Mouse (Mus musculus) megakaryocyte, embryonic 14.5 days (primary cell): ENCODE measurements around the gene Msrb3. TPM values are rescaled to one million over a fixed set of nuclear protein-coding genes. Genes with fewer than 3 reads are reported as not detected.

Experiments used
- H3K27me3 ChIP-seq: replicated peaks from 2 replicates; pipeline ENCODE3; 2012; ENCODE audit warnings: inconsistent platforms
- H3K36me3 ChIP-seq: replicated peaks from 2 replicates; pipeline ENCODE3; 2012; ENCODE audit warnings: low read length, inconsistent platforms, mixed read lengths
- H3K4me1 ChIP-seq: 2 replicates; pipeline ENCODE4 v1.6.1; 2012; ENCODE audit warnings: inconsistent platforms
- H3K4me3 ChIP-seq: replicated peaks from 2 replicates; pipeline ENCODE3; 2012; ENCODE audit warnings: moderate library complexity, mild to moderate bottlenecking, inconsistent platforms
- H3K9me3 ChIP-seq: 2 replicates; pipeline ENCODE4 v1.6.1; 2012; ENCODE audit warnings: inconsistent platforms
- FLI1 ChIP-seq: IDR thresholded peaks from 2 replicates; pipeline ENCODE4 v1.6.1; 2012; ENCODE audit warnings: low read length, inconsistent platforms, mixed read lengths
- GATA1 ChIP-seq: IDR thresholded peaks from 3 replicates; pipeline ENCODE4 v1.6.1; 2012; ENCODE audit warnings: mixed read lengths, low read length, inconsistent platforms, borderline replicate concordance
- polyA plus RNA-seq: library from polyadenylated mRNA; stranded (reverse); fragments of >175 nt; gene quantifications from 2 replicates; pipeline ENCODE4 v1.2.3, GENCODE M21; 2012; ENCODE audit warnings: low replicate concordance; ENCODE audit not compliant: insufficient read depth

The Msrb3 gene
- polyA plus RNA-seq, 1 experiment, result 0.03 TPM

DNA sequence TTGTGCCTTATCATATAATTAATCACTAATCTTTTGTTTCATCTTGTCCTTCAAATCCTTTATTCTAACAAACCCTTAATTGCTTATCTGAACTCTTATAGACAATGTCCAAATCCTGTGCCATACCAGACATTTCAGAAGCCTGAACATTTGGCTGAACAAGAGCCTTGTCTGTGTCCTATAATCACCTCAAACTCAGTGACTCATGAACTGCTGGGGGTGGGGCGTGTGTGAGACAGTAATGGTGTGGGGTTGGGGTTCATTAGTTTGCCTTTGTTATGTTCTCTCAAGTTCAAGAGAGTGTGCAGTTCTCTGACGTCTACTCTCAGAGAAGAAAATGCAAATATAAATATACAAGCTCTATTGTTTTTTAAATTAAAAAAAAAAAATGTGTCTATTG, 22.6 kb upstream of the Msrb3 start:
- Histone ChIP-seq H3K27me3 (no peaks in the 10 kb centered on the region), H3K9me3 (no peaks in the 10 kb centered on the region), H3K4me3 (no peak overlapping the region), H3K36me3 (peaks cover 47% of the 10 kb centered on the region), H3K4me1 (no peaks in the 10 kb centered on the region)
- no peak for TF ChIP-seq FLI1
- TF ChIP-seq GATA1, result no peak

DNA sequence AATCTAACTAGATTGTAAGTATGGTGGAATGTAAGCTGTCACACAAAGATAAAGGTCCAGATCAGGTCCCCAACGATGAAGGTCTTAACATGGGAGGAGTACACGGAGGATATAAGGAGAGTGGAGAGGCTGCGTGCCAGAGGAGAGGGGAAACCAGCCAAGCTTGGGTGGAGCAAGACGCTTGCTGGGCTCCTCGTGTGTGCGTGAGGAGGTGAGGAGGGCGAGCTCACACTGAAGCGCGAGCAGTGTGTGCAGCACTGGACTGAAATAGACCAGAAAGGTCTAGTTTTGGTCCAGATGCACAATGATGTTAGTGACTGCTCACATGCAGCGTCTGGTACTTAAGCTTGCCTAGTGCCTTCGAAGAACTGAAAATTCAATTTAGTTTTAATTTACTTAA, 21.7 kb upstream of the Msrb3 start:
- no peak for TF ChIP-seq GATA1
- TF ChIP-seq FLI1, result no peak
- Histone ChIP-seq H3K36me3 (peaks cover 42% of the 10 kb centered on the region), H3K9me3 (no peaks in the 10 kb centered on the region), H3K4me3 (no peak overlapping the region), H3K4me1 (no peaks in the 10 kb centered on the region), H3K27me3 (no peaks in the 10 kb centered on the region)

DNA sequence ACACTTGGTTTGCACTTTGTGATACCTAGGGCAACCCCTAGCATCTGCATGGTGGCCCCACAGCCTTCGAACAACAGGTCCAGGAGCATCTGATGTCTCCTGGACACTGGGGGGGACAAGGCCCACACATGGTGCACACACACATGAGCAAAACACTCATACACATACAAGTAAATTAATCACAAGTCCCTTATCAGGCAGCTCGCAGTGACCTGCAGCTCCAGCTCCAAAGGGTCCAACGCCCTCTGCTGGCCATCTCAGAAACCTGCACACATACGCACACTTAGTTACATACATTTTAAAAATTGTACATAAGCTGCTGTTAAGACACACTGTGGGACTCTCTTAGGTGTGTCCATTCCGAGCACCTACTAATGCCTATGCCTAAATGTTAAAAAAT, 17.3 kb upstream of the Msrb3 start:
- Histone ChIP-seq H3K9me3 (peaks cover 3% of the 10 kb centered on the region; the same call in 1 of the 2 replicates), H3K4me3 (no peak overlapping the region), H3K36me3 (peaks cover 17% of the 10 kb centered on the region), H3K4me1 (no peaks in the 10 kb centered on the region; the same call in 1 of the 2 replicates), H3K27me3 (no peaks in the 10 kb centered on the region)
- no peak for TF ChIP-seq GATA1
- TF ChIP-seq FLI1, result no peak

DNA sequence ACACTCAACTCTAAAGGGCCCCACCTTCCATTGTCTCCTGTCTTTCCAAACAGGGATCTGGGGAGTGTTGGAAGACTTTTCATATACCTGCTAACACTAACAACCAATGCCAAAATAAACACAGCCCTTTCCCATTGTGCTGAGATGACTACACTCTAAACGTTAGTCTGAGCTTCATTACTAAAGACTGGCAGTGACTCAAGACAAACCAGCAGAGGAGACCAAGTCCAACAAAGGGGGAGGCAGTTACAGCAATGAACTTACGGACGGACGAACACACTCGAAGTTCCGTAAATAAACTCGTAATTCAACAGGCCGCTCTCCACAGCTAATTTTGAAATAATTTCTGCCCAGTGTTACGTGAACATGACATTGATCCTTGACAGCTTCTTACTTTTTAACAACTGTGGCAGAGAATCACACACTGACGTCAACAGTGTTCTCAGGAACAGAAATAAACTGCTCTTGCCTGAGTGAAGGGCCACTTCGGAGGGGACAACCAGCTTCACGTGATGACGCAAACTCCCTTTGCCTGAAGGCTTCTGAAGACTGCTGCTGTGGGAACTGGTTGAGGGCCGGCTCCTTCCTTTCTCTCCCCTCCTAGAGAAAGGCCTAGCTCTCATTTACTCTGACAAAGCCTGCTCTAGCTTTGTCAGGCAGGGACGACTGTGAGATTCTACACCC, 16.2 kb upstream of the Msrb3 start:
- Histone ChIP-seq H3K4me1 (no peaks in the 10 kb centered on the region; the same call in 1 of the 2 replicates), H3K36me3 (peaks cover 11% of the 10 kb centered on the region), H3K4me3 (no peak overlapping the region), H3K9me3 (peaks cover 3% of the 10 kb centered on the region; the same call in 1 of the 2 replicates), H3K27me3 (no peaks in the 10 kb centered on the region)
- TF ChIP-seq GATA1, result no peak
- no peak for TF ChIP-seq FLI1

DNA sequence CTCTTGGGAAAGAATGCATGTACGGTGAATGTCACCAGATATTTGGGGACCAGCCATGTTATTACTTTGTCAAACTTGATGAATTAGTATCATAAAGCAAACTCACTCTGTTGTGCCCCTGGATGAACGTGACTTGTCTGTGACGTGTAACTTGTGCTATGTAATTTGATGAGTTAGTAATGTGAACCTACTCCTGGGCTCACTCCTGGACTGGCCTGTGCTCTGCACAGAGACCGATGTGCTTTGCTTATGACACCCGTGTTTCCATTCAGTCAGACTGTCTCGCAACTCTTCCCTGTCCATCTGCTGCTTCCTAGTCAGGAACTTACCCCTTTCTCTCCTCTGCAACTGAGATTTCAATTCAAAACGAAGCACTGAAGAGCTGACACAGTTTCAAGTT, 15.4 kb upstream of the Msrb3 start:
- Histone ChIP-seq H3K4me1 (no peaks in the 10 kb centered on the region; the same call in 1 of the 2 replicates), H3K36me3 (peaks cover 9% of the 10 kb centered on the region), H3K27me3 (no peaks in the 10 kb centered on the region), H3K9me3 (peaks cover 3% of the 10 kb centered on the region; the same call in 1 of the 2 replicates), H3K4me3 (no peak overlapping the region)
- TF ChIP-seq GATA1 (no peak), FLI1 (no peak)

DNA sequence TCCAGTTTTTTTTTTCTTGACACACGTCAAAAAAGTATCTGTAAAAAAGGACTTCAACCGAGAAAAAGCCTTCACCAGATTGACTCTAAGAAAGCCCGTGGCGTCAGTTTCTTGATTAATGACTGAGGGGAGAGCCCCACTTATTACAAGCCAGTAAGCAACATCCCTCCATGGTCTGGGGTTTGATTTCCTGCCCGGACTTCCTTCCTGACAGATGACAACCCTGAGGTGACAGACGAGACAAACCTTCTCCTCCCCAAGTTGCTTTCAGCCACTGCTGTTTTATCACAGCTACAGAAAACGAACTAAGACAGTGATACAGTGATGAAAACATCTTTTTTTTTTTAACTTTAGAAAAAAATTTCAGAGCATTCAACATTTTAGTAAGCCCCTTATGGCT, 14.9 kb upstream of the Msrb3 start:
- no peaks in the 10 kb centered on the region for H3K27me3 ChIP-seq
- TF ChIP-seq FLI1 (no peak), GATA1 (no peak)
- peaks cover 3% of the 10 kb centered on the region; the same call in 1 of the 2 replicates for H3K9me3 ChIP-seq
- no peak overlapping the region for H3K4me3 ChIP-seq
- no peaks in the 10 kb centered on the region; the same call in 1 of the 2 replicates for H3K4me1 ChIP-seq
- H3K36me3 ChIP-seq, result peaks cover 9% of the 10 kb centered on the region

DNA sequence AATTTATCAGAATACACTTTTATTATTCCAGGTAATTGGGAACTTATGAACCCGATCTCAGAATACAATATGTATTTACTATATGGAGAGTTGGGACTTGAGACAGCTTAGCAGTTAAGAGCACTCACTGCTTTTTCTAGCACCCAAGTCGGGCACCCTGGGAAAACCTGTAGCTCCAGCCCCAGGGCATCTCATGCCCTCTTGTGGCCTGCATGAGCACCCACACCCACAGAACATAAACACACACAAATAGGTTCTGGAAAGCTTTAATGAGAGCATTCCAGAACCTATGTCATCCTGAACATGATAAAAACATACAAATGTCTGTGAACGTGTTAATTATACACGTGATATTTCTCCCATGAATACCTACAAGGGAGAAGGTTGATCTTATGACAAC, 13.1 kb upstream of the Msrb3 start:
- no peak overlapping the region for H3K4me3 ChIP-seq
- H3K27me3 ChIP-seq, result no peaks in the 10 kb centered on the region
- no peak for TF ChIP-seq FLI1
- no peak for TF ChIP-seq GATA1
- H3K4me1 ChIP-seq, result no peaks in the 10 kb centered on the region; the same call in 1 of the 2 replicates
- H3K36me3 ChIP-seq, result peaks cover 9% of the 10 kb centered on the region
- H3K9me3 ChIP-seq, result peaks cover 3% of the 10 kb centered on the region; the same call in 1 of the 2 replicates

DNA sequence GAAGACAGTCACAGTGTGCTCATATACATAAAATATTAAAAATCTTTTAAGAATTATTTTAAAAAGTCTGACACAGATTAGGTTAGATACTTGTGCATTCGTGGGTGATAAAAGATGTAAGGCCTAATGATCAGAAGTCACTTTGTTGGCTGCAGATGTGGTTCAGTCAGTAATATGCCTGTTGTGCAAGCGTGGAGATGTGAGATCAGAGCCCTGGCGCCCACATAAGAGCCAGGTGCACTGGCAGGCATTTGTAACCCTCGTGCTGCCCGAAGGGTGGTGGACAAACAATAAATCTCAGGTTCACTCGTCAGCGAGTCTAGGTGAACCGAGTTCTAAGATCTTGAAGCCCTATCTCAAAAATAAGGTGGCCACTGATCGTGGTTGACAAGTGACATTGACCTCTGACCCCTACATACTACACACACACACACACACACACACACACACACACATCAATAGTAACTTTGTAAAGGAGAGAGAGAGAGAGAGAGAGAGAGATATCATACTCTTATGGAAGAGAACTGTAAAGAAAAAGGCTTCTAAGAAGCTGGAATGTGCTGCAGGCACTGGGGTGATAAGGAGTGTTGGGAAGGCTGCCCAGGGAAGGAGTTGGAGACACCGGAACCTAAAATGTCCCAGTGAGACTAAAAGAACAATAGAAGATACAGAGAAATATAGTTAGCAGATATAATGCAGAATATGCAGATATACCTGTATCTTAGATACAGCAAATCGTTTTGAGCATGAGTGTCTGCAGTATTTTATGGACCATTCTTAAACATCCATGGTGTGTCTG, 10.1 kb upstream of the Msrb3 start:
- Histone ChIP-seq H3K4me3 (no peak overlapping the region), H3K9me3 (peaks cover 12% of the 10 kb centered on the region), H3K36me3 (peaks cover 3% of the 10 kb centered on the region), H3K4me1 (no peaks in the 10 kb centered on the region; the same call in 1 of the 2 replicates), H3K27me3 (peaks cover 3% of the 10 kb centered on the region)
- TF ChIP-seq GATA1 (no peak), FLI1 (no peak)

DNA sequence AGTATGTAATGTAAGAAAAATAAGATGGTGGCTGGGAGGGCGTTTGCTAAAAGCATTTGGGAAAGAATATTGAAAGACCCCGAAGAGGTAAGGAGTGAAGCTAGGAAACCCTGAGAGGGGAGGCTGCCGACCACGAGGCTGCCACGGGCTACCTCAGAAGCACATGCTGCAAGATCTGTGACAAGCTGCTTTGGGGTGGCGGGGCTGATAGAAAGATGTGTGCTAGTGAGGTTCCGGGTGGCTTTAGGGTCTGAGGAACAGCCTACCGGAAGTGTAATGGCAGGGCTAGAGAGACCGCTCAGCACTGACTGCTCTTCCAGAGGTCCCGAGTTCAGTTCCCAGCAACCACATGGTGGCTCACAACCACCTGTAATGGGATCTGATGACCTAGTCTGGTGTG, 5.8 kb upstream of the Msrb3 start:
- TF ChIP-seq FLI1 (no peak), GATA1 (no peak)
- Histone ChIP-seq H3K4me1 (no peaks in the 10 kb centered on the region), H3K27me3 (peaks cover 28% of the 10 kb centered on the region), H3K36me3 (no peaks in the 10 kb centered on the region), H3K4me3 (no peak overlapping the region), H3K9me3 (peaks cover 12% of the 10 kb centered on the region)
